Mouse (Mus musculus): ENCODE measurements at regions not wholly inside any gene's neighbourhood (a gene's known extent, or its start where the extent isn't known, plus 50 kb on each side); places are given as distances from the start of the nearest gene placed in this dataset.

GRCm38 (mm10) chr2:169431516-169431915 lies 156.0 kb downstream of the Gm11011 start:
- H3K4me3 ChIP-seq: no peak overlapping the region
- peak; percentile 19; the same call in 1 of the 2 replicates for TF ChIP-seq CTCF (IDR thresholded peaks at IDR 0.05)
- intact Hi-C loops (cut with DNase I): no loop called here
- H3K27ac ChIP-seq: no peak overlapping the region
- no peak for DNase-seq

GRCm38 (mm10) chr2:169429411-169429810 lies 158.1 kb downstream of the Gm11011 start:
- H3K4me3 ChIP-seq: no peak overlapping the region
- no peak overlapping the region for H3K27ac ChIP-seq
- TF ChIP-seq CTCF (IDR thresholded peaks at IDR 0.05): no peak
- DNase-seq: no peak
- intact Hi-C loops (cut with DNase I): no loop called here

GRCm38 (mm10) chr2:169424166-169424920 lies 163.2 kb downstream of the Gm11011 start:
- Histone ChIP-seq H3K27ac (no peak overlapping the region), H3K4me3 (no peak overlapping the region)
- DNase-seq: no peak
- TF ChIP-seq CTCF (IDR thresholded peaks at IDR 0.05): no peak
- intact Hi-C loops (cut with DNase I): no loop called here

- intact Hi-C loops (cut with DNase I): no loop called here
- no peak for DNase-seq
- no peak overlapping the region for H3K27ac ChIP-seq
- no peak overlapping the region for H3K4me3 ChIP-seq
- TF ChIP-seq CTCF (IDR thresholded peaks at IDR 0.05): no peak
Observed at GRCm38 (mm10) chr2:169412361-169412760, 175.2 kb downstream of the Gm11011 start.

- intact Hi-C loops (cut with DNase I): no loop called here
- DNase-seq: no peak
- TF ChIP-seq CTCF (IDR thresholded peaks at IDR 0.05): no peak
- H3K27ac ChIP-seq: no peak overlapping the region
- H3K4me3 ChIP-seq: no peak overlapping the region
Observed at GRCm38 (mm10) chr2:169410080-169410479, 177.5 kb downstream of the Gm11011 start.

- TF ChIP-seq CTCF (IDR thresholded peaks at IDR 0.05): no peak
- no peak for DNase-seq
- intact Hi-C loops (cut with DNase I): no loop called here
- no peak overlapping the region for H3K27ac ChIP-seq
- no peak overlapping the region for H3K4me3 ChIP-seq
Observed at GRCm38 (mm10) chr2:169404908-169405690, 182.4 kb downstream of the Gm11011 start.

GRCm38 (mm10) chr2:169397758-169398157 lies 189.8 kb downstream of the Gm11011 start:
- intact Hi-C loops (cut with DNase I): no loop called here
- no peak overlapping the region for H3K27ac ChIP-seq
- TF ChIP-seq CTCF (IDR thresholded peaks at IDR 0.05): no peak
- no peak overlapping the region for H3K4me3 ChIP-seq
- no peak for DNase-seq

- peak overlapping the region; percentile 49 for H3K27ac ChIP-seq
- TF ChIP-seq CTCF (IDR thresholded peaks at IDR 0.05): no peak
- peak; percentile 39 for DNase-seq
- intact Hi-C loops (cut with DNase I): no loop called here
- H3K4me3 ChIP-seq: no peak overlapping the region
Observed at GRCm38 (mm10) chr2:169397013-169397412, 190.5 kb downstream of the Gm11011 start.

- DNase-seq: no peak
- Histone ChIP-seq H3K27ac (no peak overlapping the region), H3K4me3 (no peak overlapping the region)
- intact Hi-C loops (cut with DNase I): no loop called here
- no peak for TF ChIP-seq CTCF (IDR thresholded peaks at IDR 0.05)
Observed at GRCm38 (mm10) chr2:169396294-169396693, 191.3 kb downstream of the Gm11011 start.

GRCm38 (mm10) chr2:169389611-169390010 lies 197.9 kb downstream of the Gm11011 start:
- intact Hi-C loops (cut with DNase I): no loop called here
- no peak overlapping the region for H3K27ac ChIP-seq
- no peak overlapping the region for H3K4me3 ChIP-seq
- TF ChIP-seq CTCF (IDR thresholded peaks at IDR 0.05): no peak
- no peak for DNase-seq

- intact Hi-C loops (cut with DNase I): no loop called here
- no peak for TF ChIP-seq CTCF (IDR thresholded peaks at IDR 0.05)
- DNase-seq: no peak
- Histone ChIP-seq H3K27ac (no peak overlapping the region), H3K4me3 (no peak overlapping the region)
Observed at GRCm38 (mm10) chr2:169388569-169388968, 199.0 kb downstream of the Gm11011 start.

GRCm38 (mm10) chr2:169387765-169388518 lies 199.6 kb downstream of the Gm11011 start:
- H3K27ac ChIP-seq: no peak overlapping the region
- intact Hi-C loops (cut with DNase I): no loop called here
- no peak for DNase-seq
- H3K4me3 ChIP-seq: no peak overlapping the region
- TF ChIP-seq CTCF (IDR thresholded peaks at IDR 0.05): no peak

GRCm38 (mm10) chr2:169383701-169384100 lies 203.8 kb downstream of the Gm11011 start:
- H3K27ac ChIP-seq: no peak overlapping the region
- intact Hi-C loops (cut with DNase I): no loop called here
- H3K4me3 ChIP-seq: no peak overlapping the region
- no peak for DNase-seq
- TF ChIP-seq CTCF (IDR thresholded peaks at IDR 0.05): 0 out of 2 replicates have a peak, but pooled peaks have one; percentile 1

Measured in gastrocnemius, adult 2 months (tissue).